Mouse (Mus musculus) stomach, postnatal 0 days (tissue): ENCODE measurements around the gene Pdx1. TPM values are rescaled to one million over a fixed set of nuclear protein-coding genes. Genes with fewer than 3 reads are reported as not detected.

Experiments used
- ATAC-seq: fragments of 200-750 bp; cut with Nextera tagmentation; 2 replicates; pipeline ENCODE4 v1.8.0; 2017; ENCODE audit not compliant: low FRiP score, low TSS enrichment
- DNase-seq: peaks from one replicate; pipeline ENCODE4 v3.0.0-alpha.2; 2016; ENCODE audit warnings: low spot score
- H3K27ac ChIP-seq: fragments of 300-500 bp; sonication (generic); replicated peaks from 2 replicates; pipeline ENCODE4 v1.5.1; 2014; ENCODE audit warnings: mild to moderate bottlenecking, control low read depth
- H3K27me3 ChIP-seq: fragments of 300-500 bp; sonication (generic); 2 replicates; pipeline ENCODE4 v1.6.1; 2014; ENCODE audit warnings: low read length; ENCODE audit not compliant: control insufficient read depth, insufficient read depth
- H3K36me3 ChIP-seq: fragments of 300-500 bp; sonication (generic); 2 replicates; pipeline ENCODE4 v1.6.1; 2014; ENCODE audit warnings: low read length, mixed read lengths; ENCODE audit not compliant: control insufficient read depth, insufficient read depth
- H3K4me1 ChIP-seq: fragments of 300-500 bp; sonication (generic); replicated peaks from 2 replicates; pipeline ENCODE4 v1.6.1; 2014; ENCODE audit warnings: antibody characterized with exemption; ENCODE audit not compliant: control insufficient read depth, insufficient read depth
- H3K4me2 ChIP-seq: fragments of 300-500 bp; sonication (generic); replicated peaks from 2 replicates; pipeline ENCODE4 v1.6.1; 2014; ENCODE audit warnings: low read depth, mild to moderate bottlenecking, control low read depth, moderate library complexity
- H3K4me3 ChIP-seq: fragments of 300-500 bp; sonication (generic); 2 replicates; pipeline ENCODE4 v1.5.1; 2014; ENCODE audit warnings: low read depth, low read length, control low read depth
- H3K9ac ChIP-seq: fragments of 300-500 bp; sonication (generic); 2 replicates; pipeline ENCODE4 v1.6.1; 2014; ENCODE audit warnings: mild to moderate bottlenecking, low read length, control low read depth, mixed read lengths
- H3K9me3 ChIP-seq: fragments of 300-500 bp; sonication (generic); 2 replicates; pipeline ENCODE4 v1.6.1; 2016; ENCODE audit warnings: low read length; ENCODE audit not compliant: control insufficient read depth
- CTCF ChIP-seq: IDR thresholded peaks from 2 replicates; pipeline ENCODE4 v1.5.1; 2016; ENCODE audit warnings: antibody characterized with exemption, low read depth, mild to moderate bottlenecking, moderate library complexity
- EP300 ChIP-seq: optimal IDR thresholded peaks from 2 replicates; pipeline ENCODE3; 2016; ENCODE audit warnings: antibody characterized with exemption
- WGBS: fragments of 180-500 bp; shearing (Covaris S2); extraction: QIAGEN DNeasy Blood & Tissue Kit; methylation state at CpG from one replicate; pipeline ENCODE4 v1.1.7; 2014; 5-methylcytosine and 5-hydroxymethylcytosine counted together
- polyA plus RNA-seq: library from polyadenylated mRNA; unstranded; fragments of >200 nt; fragmentation: Nextera tagmentation; extraction: Ambion mirVana; gene quantifications from 2 replicates; pipeline ENCODE4 v1.2.1, GENCODE M21; 2015

The Pdx1 gene
- polyA plus RNA-seq, 1 experiment from 2014 or later, result 3.6 TPM

DNA sequence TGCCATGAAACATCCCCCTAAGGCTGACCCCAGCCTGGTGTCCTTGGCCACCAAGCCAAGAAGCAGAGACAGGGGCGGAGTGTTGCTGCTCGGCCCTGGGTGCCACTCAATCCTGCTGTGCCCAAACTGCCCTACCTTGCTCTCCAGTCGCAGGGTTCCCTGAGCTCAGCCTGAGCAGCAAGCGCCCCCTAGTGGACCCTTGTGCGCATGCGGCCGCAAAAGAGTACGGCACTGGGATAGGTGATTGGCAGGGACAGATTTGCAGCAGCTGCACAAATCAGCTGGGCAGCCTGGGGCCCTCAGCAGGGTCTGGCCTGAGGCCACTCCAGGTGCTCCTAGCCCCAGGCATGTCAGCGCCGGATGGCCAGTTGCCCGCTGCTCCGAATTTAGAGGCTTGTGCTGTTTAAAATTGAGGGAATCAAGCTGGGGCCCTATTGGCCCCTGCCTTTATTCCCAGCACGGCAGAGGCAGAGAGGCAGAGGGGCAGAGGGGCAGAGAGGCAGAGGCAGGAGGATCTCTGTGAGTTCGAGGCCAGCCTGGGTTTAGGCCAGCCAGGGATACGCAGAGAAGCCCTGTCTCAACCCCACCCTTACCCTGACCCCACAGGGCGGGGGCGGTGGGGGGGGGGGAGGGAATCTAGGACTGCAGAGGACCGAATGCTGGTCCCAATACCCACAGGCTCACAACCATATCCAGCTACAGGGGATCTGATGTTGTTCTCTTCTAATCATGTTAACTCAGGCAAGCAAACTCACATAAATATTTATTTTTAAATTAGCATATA, 23.6 kb downstream of the Pdx1 start:
- Histone ChIP-seq H3K4me2 (0 out of 2 replicates have a peak overlapping the region, but pooled peaks have one; percentile 12), H3K27me3 (peaks cover 5% of the 10 kb centered on the region; the same call in 1 of the 2 replicates), H3K27ac (no peak overlapping the region; the same call in 1 of the 2 replicates)

GRCm38 (mm10) chr5:147294121-147294520, 24.4 kb downstream of the Pdx1 start:
- Histone ChIP-seq H3K4me2 (no peak overlapping the region), H3K4me1 (no peaks in the 10 kb centered on the region), H3K9ac (no peak overlapping the region), H3K27ac (no peak overlapping the region), H3K4me3 (no peak overlapping the region), H3K36me3 (no peaks in the 10 kb centered on the region), H3K27me3 (peaks cover 5% of the 10 kb centered on the region; the same call in 1 of the 2 replicates), H3K9me3 (no peaks in the 10 kb centered on the region)
- TF ChIP-seq EP300, result no peak
- TF ChIP-seq CTCF, result peak; percentile 73
- WGBS, result 14% methylated on average over 20 of the region's 20 CpGs
- ATAC-seq, result peak; percentile 73
- DNase-seq, result peak; percentile 87

More for the DNA sequence above, 23.6 kb downstream of the Pdx1 start:
- H3K9me3 ChIP-seq, result no peaks in the 10 kb centered on the region
- DNase-seq (peak; percentile 92), ATAC-seq (peak; percentile 84)
- H3K4me1 ChIP-seq, result no peaks in the 10 kb centered on the region
- no peak overlapping the region for H3K4me3 ChIP-seq
- WGBS, result 21% methylated on average over 18 of the region's 18 CpGs
- H3K9ac ChIP-seq, result no peak overlapping the region
- H3K36me3 ChIP-seq, result no peaks in the 10 kb centered on the region
- TF ChIP-seq CTCF (peak; percentile 96), EP300 (no peak)

DNA sequence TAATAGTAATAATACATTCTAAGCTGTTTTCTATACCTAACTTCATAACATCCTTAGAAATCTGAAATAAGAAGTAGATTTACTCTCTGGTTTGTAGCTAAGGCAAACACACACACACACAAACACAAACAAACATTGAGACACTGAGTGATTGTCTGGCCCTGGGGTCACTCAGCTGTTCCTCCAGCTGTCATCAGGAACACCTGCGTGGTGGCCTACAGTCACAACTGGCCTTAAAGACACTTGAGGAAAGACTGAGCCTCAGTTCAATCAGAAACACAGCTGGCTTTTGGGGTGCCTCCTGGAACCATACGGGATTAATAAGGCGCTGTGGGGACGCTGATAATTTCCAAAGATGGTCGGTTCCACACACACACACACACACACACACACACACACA, 27.5 kb downstream of the Pdx1 start:
- Histone ChIP-seq H3K4me1 (no peaks in the 10 kb centered on the region), H3K4me2 (no peak overlapping the region), H3K27ac (no peak overlapping the region), H3K9ac (no peak overlapping the region), H3K36me3 (no peaks in the 10 kb centered on the region), H3K27me3 (peaks cover 13% of the 10 kb centered on the region), H3K9me3 (no peaks in the 10 kb centered on the region), H3K4me3 (no peak overlapping the region)
- TF ChIP-seq EP300 (no peak), CTCF (no peak)
- 50% methylated on average over 5 of the region's 5 CpGs for WGBS
- DNase-seq, result no peak
- ATAC-seq, result no peak

DNA sequence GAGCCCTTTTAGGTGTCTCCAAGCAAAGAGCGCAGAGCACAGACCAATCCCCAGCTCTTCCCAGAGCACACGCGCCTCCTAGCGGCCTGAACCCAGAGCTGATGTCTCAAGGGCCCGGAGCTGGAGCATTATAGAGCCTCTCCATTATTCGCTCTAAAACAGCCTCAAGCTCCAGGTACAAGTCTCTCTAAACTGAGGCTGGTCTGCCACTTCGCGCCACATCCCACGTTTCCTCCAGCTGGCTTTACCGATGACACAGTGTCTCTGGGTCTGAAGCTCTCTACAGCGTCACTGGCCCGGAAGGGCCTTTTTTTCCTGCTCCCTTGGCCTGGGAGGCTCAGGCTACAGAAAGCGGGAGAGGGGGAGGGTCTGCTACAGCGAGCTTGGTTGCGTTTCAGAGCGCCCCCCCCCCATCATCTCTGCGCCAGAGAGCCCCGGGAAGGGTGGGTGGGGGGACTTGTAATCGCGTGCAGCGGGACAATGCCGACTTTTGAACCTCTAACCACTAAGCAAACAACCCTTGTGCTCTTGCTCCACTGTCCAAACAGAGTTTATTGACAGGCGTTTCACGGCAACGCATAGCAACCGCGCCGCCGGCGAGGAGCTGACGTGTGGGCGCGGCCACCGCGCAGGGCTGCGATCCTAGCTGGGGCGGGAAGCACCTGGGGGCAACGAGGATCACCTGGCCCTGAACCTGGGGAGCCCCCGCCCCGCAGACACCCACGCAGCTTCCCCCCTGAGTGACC, 29.7 kb downstream of the Pdx1 start:
- WGBS, result 1% methylated on average over 41 of the region's 41 CpGs
- Histone ChIP-seq H3K27ac (no peak overlapping the region), H3K9ac (no peak overlapping the region)

GRCm38 (mm10) chr5:147300001-147300363, 30.2 kb downstream of the Pdx1 start:
- H3K36me3 ChIP-seq, result no peaks in the 10 kb centered on the region
- H3K9ac ChIP-seq, result no peak overlapping the region
- peak overlapping the region; percentile 40 for H3K4me2 ChIP-seq
- DNase-seq, result no peak
- H3K4me1 ChIP-seq, result no peaks in the 10 kb centered on the region
- 3% methylated on average over 4 of the region's 4 CpGs for WGBS
- TF ChIP-seq EP300 (no peak), CTCF (no peak)
- peaks cover 26% of the 10 kb centered on the region for H3K27me3 ChIP-seq
- H3K4me3 ChIP-seq, result no peak overlapping the region
- no peaks in the 10 kb centered on the region for H3K9me3 ChIP-seq
- H3K27ac ChIP-seq, result no peak overlapping the region
- ATAC-seq, result peak; percentile 23; the same call in 1 of the 2 replicates

More for the DNA sequence above, 29.7 kb downstream of the Pdx1 start:
- no peak overlapping the region for H3K4me3 ChIP-seq
- H3K4me2 ChIP-seq, result peak overlapping the region; percentile 40
- H3K9me3 ChIP-seq, result no peaks in the 10 kb centered on the region
- no peaks in the 10 kb centered on the region for H3K4me1 ChIP-seq
- H3K27me3 ChIP-seq, result peaks cover 23% of the 10 kb centered on the region
- H3K36me3 ChIP-seq, result no peaks in the 10 kb centered on the region
- peak; percentile 93 for ATAC-seq
- peak; percentile 88 for DNase-seq
- TF ChIP-seq CTCF, result peak; percentile 78
- TF ChIP-seq EP300, result no peak
